Mouse (Mus musculus): ENCODE results near the gene 1700029H14Rik. TPM values are rescaled to one million over a fixed set of nuclear protein-coding genes. Genes with fewer than 3 reads are reported as not detected.

The 1700029H14Rik gene
- polyA plus RNA-seq, 1 experiment from 2014 or later, result not detected

DNA sequence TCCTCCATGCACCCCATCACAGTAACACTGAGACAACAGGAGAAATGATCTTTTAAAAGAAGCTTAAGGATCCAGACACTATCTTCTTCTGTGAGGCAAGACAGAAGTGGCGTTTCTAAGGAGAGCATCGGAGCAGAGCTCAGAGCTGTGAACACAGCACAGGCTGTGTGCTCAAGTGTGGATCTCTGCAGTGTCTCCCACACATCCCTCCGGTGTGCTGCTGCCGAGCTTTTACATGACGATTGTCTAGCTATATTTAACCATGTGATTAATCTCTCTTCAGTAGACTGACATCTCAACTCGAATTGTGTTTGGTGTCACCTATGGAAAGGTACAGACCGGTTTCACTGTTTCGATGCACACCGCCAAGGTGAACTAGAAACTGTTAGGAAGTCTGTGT is 42.8 kb downstream of the 1700029H14Rik start:
- H3K4me3 ChIP-seq (ENCODE audit: low read depth, low read length), result no peak overlapping the region
- no peak for ATAC-seq
- no peaks in the 10 kb centered on the region for H3K4me1 ChIP-seq (ENCODE audit: insufficient read depth)
- no peak overlapping the region for H3K4me2 ChIP-seq (ENCODE audit: low read depth, low read length)
- no peaks in the 10 kb centered on the region for H3K27me3 ChIP-seq (ENCODE audit: insufficient read depth, low read length)
- 59% methylated on average over 9 of the region's 9 CpGs for WGBS (ENCODE audit: insufficient replicate concordance)
- no peaks in the 10 kb centered on the region for H3K9me3 ChIP-seq (ENCODE audit: low read length)
- H3K9ac ChIP-seq (replicated peaks), result no peak overlapping the region
- H3K27ac ChIP-seq (ENCODE audit: low read depth), result no peak overlapping the region
- TF ChIP-seq CTCF (IDR thresholded peaks at IDR 0.05; ENCODE audit: low read depth) (no peak), EP300 (IDR thresholded peaks at IDR 0.05; ENCODE audit: low read depth) (no peak)
- no peaks in the 10 kb centered on the region for H3K36me3 ChIP-seq (replicated peaks; ENCODE audit: insufficient read depth, low read length)
- DNase-seq, result no peak

GRCm38 (mm10) chr8:13517284-13517781 is 44.9 kb downstream of the 1700029H14Rik start:
- WGBS (ENCODE audit: insufficient replicate concordance), result 82% methylated on average over 6 of the region's 6 CpGs

GRCm38 (mm10) chr8:13516728-13517127 is 45.5 kb downstream of the 1700029H14Rik start:
- Histone ChIP-seq H3K4me2 (ENCODE audit: low read depth, low read length) (no peak overlapping the region), H3K36me3 (replicated peaks; ENCODE audit: insufficient read depth, low read length) (no peaks in the 10 kb centered on the region), H3K27me3 (ENCODE audit: insufficient read depth, low read length) (no peaks in the 10 kb centered on the region), H3K4me3 (ENCODE audit: low read depth, low read length) (no peak overlapping the region), H3K27ac (ENCODE audit: low read depth) (no peak overlapping the region), H3K9ac (replicated peaks) (no peak overlapping the region), H3K4me1 (ENCODE audit: insufficient read depth) (peaks cover 3% of the 10 kb centered on the region; the same call in 1 of the 2 replicates), H3K9me3 (ENCODE audit: low read length) (no peaks in the 10 kb centered on the region)
- TF ChIP-seq EP300 (IDR thresholded peaks at IDR 0.05; ENCODE audit: low read depth), result no peak
- no peak for TF ChIP-seq CTCF (IDR thresholded peaks at IDR 0.05; ENCODE audit: low read depth)
- ATAC-seq (no peak), DNase-seq (no peak)
- 59% methylated on average over 5 of the region's 5 CpGs for WGBS (ENCODE audit: insufficient replicate concordance)

More at GRCm38 (mm10) chr8:13517284-13517781, 44.9 kb downstream of the 1700029H14Rik start:
- Histone ChIP-seq H3K9me3 (ENCODE audit: low read length) (no peaks in the 10 kb centered on the region), H3K27me3 (ENCODE audit: insufficient read depth, low read length) (no peaks in the 10 kb centered on the region), H3K4me2 (ENCODE audit: low read depth, low read length) (no peak overlapping the region), H3K4me1 (ENCODE audit: insufficient read depth) (peaks cover 3% of the 10 kb centered on the region; the same call in 1 of the 2 replicates), H3K4me3 (ENCODE audit: low read depth, low read length) (no peak overlapping the region), H3K9ac (replicated peaks) (no peak overlapping the region), H3K27ac (ENCODE audit: low read depth) (no peak overlapping the region), H3K36me3 (replicated peaks; ENCODE audit: insufficient read depth, low read length) (no peaks in the 10 kb centered on the region)
- TF ChIP-seq EP300 (IDR thresholded peaks at IDR 0.05; ENCODE audit: low read depth), result no peak
- TF ChIP-seq CTCF (IDR thresholded peaks at IDR 0.05; ENCODE audit: low read depth), result no peak
- ATAC-seq (no peak), DNase-seq (no peak)

DNA sequence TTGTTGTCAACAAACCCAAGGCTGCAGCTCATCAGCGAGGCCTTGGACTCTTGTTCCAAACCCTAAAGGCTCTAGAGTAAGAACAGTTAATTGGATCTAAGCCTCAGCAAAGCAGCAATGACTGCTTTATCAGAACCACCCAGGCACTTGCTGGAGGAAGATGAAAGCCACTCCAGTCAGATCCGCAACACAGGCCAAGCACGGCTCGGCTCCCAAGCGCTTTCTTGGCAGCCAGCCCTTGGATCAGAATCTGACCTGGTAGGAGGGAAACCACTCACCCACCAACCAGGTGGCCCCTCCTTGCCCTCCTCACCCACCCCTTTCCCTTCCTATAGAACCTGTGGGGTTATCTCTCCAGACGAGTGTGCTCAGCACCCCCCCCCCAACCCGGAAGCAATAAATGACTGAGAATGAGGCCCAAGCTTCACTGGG is 46.2 kb downstream of the 1700029H14Rik start:
- WGBS (ENCODE audit: insufficient replicate concordance), result 65% methylated on average over 7 of the region's 7 CpGs
- H3K27ac ChIP-seq (ENCODE audit: low read depth), result no peak overlapping the region
- ATAC-seq, result no peak

GRCm38 (mm10) chr8:13513556-13514370 is 48.5 kb downstream of the 1700029H14Rik start:
- TF ChIP-seq EP300 (IDR thresholded peaks at IDR 0.05; ENCODE audit: low read depth) (no peak), CTCF (IDR thresholded peaks at IDR 0.05; ENCODE audit: low read depth) (0 out of 2 replicates have a peak, but pooled peaks have one; percentile 14)
- Histone ChIP-seq H3K4me3 (ENCODE audit: low read depth, low read length) (no peak overlapping the region), H3K9ac (replicated peaks) (no peak overlapping the region), H3K4me2 (ENCODE audit: low read depth, low read length) (no peak overlapping the region), H3K9me3 (ENCODE audit: low read length) (no peaks in the 10 kb centered on the region), H3K36me3 (replicated peaks; ENCODE audit: insufficient read depth, low read length) (no peaks in the 10 kb centered on the region), H3K27me3 (ENCODE audit: insufficient read depth, low read length) (no peaks in the 10 kb centered on the region), H3K4me1 (ENCODE audit: insufficient read depth) (peaks cover 3% of the 10 kb centered on the region; the same call in 1 of the 2 replicates), H3K27ac (ENCODE audit: low read depth) (no peak overlapping the region)
- ATAC-seq, result peak; percentile 94
- WGBS (ENCODE audit: insufficient replicate concordance), result 65% methylated on average over 5 of the region's 5 CpGs
- DNase-seq, result peak; percentile 46

More for the DNA sequence above, 46.2 kb downstream of the 1700029H14Rik start:
- H3K9me3 ChIP-seq (ENCODE audit: low read length), result no peaks in the 10 kb centered on the region
- no peak overlapping the region for H3K9ac ChIP-seq (replicated peaks)
- H3K27me3 ChIP-seq (ENCODE audit: insufficient read depth, low read length), result no peaks in the 10 kb centered on the region
- TF ChIP-seq CTCF (IDR thresholded peaks at IDR 0.05; ENCODE audit: low read depth) (no peak), EP300 (IDR thresholded peaks at IDR 0.05; ENCODE audit: low read depth) (no peak)
- no peak overlapping the region for H3K4me3 ChIP-seq (ENCODE audit: low read depth, low read length)
- H3K4me1 ChIP-seq (ENCODE audit: insufficient read depth), result peaks cover 3% of the 10 kb centered on the region; the same call in 1 of the 2 replicates
- H3K4me2 ChIP-seq (ENCODE audit: low read depth, low read length), result no peak overlapping the region
- H3K36me3 ChIP-seq (replicated peaks; ENCODE audit: insufficient read depth, low read length), result no peaks in the 10 kb centered on the region
- DNase-seq, result no peak

GRCm38 (mm10) chr8:13512677-13513076 is 49.6 kb downstream of the 1700029H14Rik start:
- H3K4me3 ChIP-seq (ENCODE audit: low read depth, low read length), result no peak overlapping the region
- no peaks in the 10 kb centered on the region for H3K36me3 ChIP-seq (replicated peaks; ENCODE audit: insufficient read depth, low read length)
- H3K27me3 ChIP-seq (ENCODE audit: insufficient read depth, low read length), result no peaks in the 10 kb centered on the region
- DNase-seq (no peak), ATAC-seq (no peak)
- no peak for TF ChIP-seq EP300 (IDR thresholded peaks at IDR 0.05; ENCODE audit: low read depth)
- TF ChIP-seq CTCF (IDR thresholded peaks at IDR 0.05; ENCODE audit: low read depth), result no peak
- no peak overlapping the region for H3K27ac ChIP-seq (ENCODE audit: low read depth)
- peaks cover 5% of the 10 kb centered on the region; the same call in 1 of the 2 replicates for H3K4me1 ChIP-seq (ENCODE audit: insufficient read depth)
- H3K4me2 ChIP-seq (ENCODE audit: low read depth, low read length), result no peak overlapping the region
- H3K9me3 ChIP-seq (ENCODE audit: low read length), result no peaks in the 10 kb centered on the region
- H3K9ac ChIP-seq (replicated peaks), result no peak overlapping the region
- WGBS (ENCODE audit: insufficient replicate concordance), result 65% methylated on average over 6 of the region's 6 CpGs

Data from liver, postnatal 0 days (tissue).